Mouse (Mus musculus) spleen, adult 2 months (tissue): ENCODE results near the gene Spaca7. TPM values are rescaled to one million over a fixed set of nuclear protein-coding genes. Genes with fewer than 3 reads are reported as not detected.
"Not testable (repeated sequence)": the region's sequence is repeated elsewhere in the genome, so short reads cannot be mapped to it uniquely, and the experiment has no call there.

Experiments
- DNase-seq, 2 experiments: peaks; one replicate each; pipeline versions ENCODE4 v3.0.0 to v3.0.0-alpha.2; 2012 to 2021; ENCODE audit warnings: low spot score in 2 of 2, low read depth in 1 of 2
- H3K27ac ChIP-seq: fragments of 200-500 bp; 2 replicates; pipeline ENCODE4 v1.5.1; 2012; ENCODE audit warnings: low read length, inconsistent platforms; ENCODE audit not compliant: insufficient read depth
- H3K27me3 ChIP-seq: fragments of 200-500 bp; 2 replicates; pipeline ENCODE4 v1.6.1; 2012; ENCODE audit warnings: mild to moderate bottlenecking, moderate library complexity, low read length, inconsistent platforms; ENCODE audit not compliant: control insufficient read depth, insufficient read depth
- H3K36me3 ChIP-seq: fragments of 200-500 bp; 2 replicates; pipeline ENCODE4 v1.6.1; 2012; ENCODE audit warnings: mild to moderate bottlenecking, low read length, inconsistent platforms; ENCODE audit not compliant: control insufficient read depth, insufficient read depth
- H3K4me1 ChIP-seq: fragments of 200-500 bp; 2 replicates; pipeline ENCODE4 v1.6.1; 2011; ENCODE audit warnings: inconsistent platforms; ENCODE audit not compliant: control insufficient read depth, insufficient read depth, insufficient read length
- H3K4me3 ChIP-seq: fragments of 200-500 bp; 2 replicates; pipeline ENCODE4 v1.5.1; 2011; ENCODE audit warnings: mild to moderate bottlenecking, inconsistent platforms; ENCODE audit not compliant: insufficient read depth, insufficient read length; ENCODE audit errors: extremely low read depth
- CTCF ChIP-seq: fragments of 200-500 bp; IDR thresholded peaks from 2 replicates; pipeline ENCODE4 v1.5.1; 2011; ENCODE audit warnings: mild to moderate bottlenecking, inconsistent platforms; ENCODE audit not compliant: insufficient read depth, insufficient read length, insufficient replicate concordance; ENCODE audit errors: extremely low read depth
- POLR2A ChIP-seq: fragments of 200-500 bp; IDR thresholded peaks from 2 replicates; pipeline ENCODE4 v1.6.1; 2011; ENCODE audit warnings: low read depth, low read length, inconsistent platforms
- WGBS: fragments of 180-500 bp; shearing (Covaris S2); methylation state at CpG from one replicate; pipeline ENCODE4 v1.1.7; 2018; 5-methylcytosine and 5-hydroxymethylcytosine counted together
- polyA plus RNA-seq: library from polyadenylated mRNA; depleted of rRNA; stranded (reverse); fragments of >200 nt; gene quantifications from 2 replicates; pipeline ENCODE4 v1.2.3, GENCODE M21; 2012

Spaca7 gene
- polyA plus RNA-seq, 1 experiment: not detected

- DNase-seq: no peak
- no peak overlapping the region for H3K27ac ChIP-seq
- TF ChIP-seq POLR2A (no peak), CTCF (no peak)
- H3K4me1 ChIP-seq: no peaks in the 10 kb centered on the region
- WGBS: 76% methylated on average over 10 of the region's 10 CpGs
- H3K4me3 ChIP-seq: no peak overlapping the region
- H3K27me3 ChIP-seq: no peaks in the 10 kb centered on the region
- no peaks in the 10 kb centered on the region for H3K36me3 ChIP-seq
Measured at GRCm38 (mm10) chr8:12565488-12565887, 7.3 kb upstream of the Spaca7 start.

DNA sequence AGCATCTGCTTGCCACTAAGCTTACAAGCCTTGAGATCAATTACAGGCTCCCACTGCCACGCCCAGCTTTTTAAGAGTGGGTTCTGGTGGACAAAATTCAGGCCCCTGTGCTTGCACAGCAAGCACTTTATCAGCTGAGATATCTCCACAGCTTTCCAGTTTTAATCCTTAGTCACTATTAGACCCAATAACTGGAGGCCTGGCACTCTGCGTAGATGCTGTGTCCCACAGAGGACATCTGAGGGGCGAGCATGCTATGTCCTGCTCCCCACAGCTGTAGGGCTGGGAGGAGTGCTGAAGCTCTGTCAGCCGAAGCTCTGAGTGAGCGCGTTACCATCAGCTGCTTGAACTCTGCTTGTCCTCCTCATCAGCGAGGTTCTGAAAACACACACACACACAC, 6.3 kb upstream of the Spaca7 start:
- TF ChIP-seq CTCF (no peak), POLR2A (no peak)
- H3K27ac ChIP-seq: no peak overlapping the region
- WGBS: 71% methylated on average over 7 of the region's 7 CpGs

DNA sequence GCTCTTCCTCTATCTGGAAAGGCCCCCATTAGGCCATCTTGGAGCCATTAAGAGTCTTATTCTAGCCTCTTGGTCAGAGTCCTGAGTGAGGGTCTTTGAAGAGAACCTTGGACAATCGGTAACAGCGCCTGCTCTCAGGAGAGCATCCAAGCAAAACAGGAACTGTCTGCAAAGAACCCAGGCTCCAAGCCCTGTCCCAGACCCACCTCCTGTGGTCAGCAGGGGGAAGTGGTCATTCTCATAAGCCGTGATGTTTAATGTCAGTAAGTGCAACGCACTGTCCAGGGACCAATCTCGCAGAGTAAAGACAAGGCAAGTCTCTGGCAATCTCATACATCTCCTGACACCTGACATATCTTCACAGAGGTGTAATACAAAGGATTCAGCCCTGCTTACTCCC, 3.2 kb downstream of the Spaca7 start:
- no peaks in the 10 kb centered on the region for H3K4me1 ChIP-seq
- DNase-seq: no peak
- no peaks in the 10 kb centered on the region for H3K36me3 ChIP-seq
- TF ChIP-seq CTCF: no peak
- TF ChIP-seq POLR2A: no peak
- no peak overlapping the region for H3K4me3 ChIP-seq
- WGBS: 47% methylated on average over 5 of the region's 5 CpGs
- no peaks in the 10 kb centered on the region for H3K27me3 ChIP-seq
- H3K27ac ChIP-seq: no peak overlapping the region

More for the DNA sequence above, 6.3 kb upstream of the Spaca7 start:
- H3K4me1 ChIP-seq: no peaks in the 10 kb centered on the region
- no peaks in the 10 kb centered on the region for H3K36me3 ChIP-seq
- no peak for DNase-seq
- no peak overlapping the region for H3K4me3 ChIP-seq
- H3K27me3 ChIP-seq: no peaks in the 10 kb centered on the region

GRCm38 (mm10) chr8:12576739-12577138, 3.9 kb downstream of the Spaca7 start:
- no peak overlapping the region for H3K27ac ChIP-seq
- TF ChIP-seq POLR2A: no peak
- TF ChIP-seq CTCF: no peak
- H3K4me3 ChIP-seq: no peak overlapping the region
- no peaks in the 10 kb centered on the region for H3K36me3 ChIP-seq
- no peaks in the 10 kb centered on the region for H3K27me3 ChIP-seq
- no peaks in the 10 kb centered on the region for H3K4me1 ChIP-seq
- no peak for DNase-seq
- 85% methylated on average over 6 of the region's 6 CpGs for WGBS

DNA sequence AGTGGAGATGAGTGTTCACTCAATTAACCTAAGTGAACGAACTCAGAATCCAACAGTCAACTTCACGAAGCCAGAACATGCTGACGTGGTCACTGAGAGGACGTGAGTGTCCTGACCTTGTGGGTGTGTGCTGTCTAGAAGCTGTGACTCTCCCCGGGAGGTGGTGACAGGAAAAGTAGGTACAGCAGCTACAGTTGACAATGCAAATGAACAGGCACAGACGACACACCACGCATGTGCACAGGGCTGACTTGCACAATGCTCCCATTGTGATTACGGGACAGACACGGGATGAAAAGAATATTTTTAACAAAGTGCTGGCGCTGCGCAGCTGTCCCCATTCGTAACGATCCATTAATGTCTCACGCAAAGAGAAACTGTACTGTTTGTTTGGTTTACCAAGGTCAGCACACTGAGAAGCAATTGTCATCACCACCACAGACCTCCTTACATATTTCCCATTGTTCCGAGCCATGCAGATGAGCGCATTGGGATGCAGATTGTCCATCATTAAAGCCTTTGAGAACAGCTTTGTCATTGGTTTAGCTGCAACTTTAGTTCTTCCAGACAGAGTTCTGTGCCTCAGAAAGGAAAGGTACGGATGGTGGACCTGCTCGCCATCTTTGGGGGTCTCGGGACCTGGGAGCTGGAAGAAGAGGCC, 6.6 kb downstream of the Spaca7 start:
- H3K27me3 ChIP-seq, H3K4me3 ChIP-seq, H3K27ac ChIP-seq, DNase-seq, H3K36me3 ChIP-seq, H3K4me1 ChIP-seq: not testable (repeated sequence)
- 88% methylated on average over 19 of the region's 19 CpGs for WGBS

- no peak for TF ChIP-seq CTCF
- no peak for TF ChIP-seq POLR2A
- no peaks in the 10 kb centered on the region for H3K27me3 ChIP-seq
- H3K36me3 ChIP-seq: no peaks in the 10 kb centered on the region
- DNase-seq: no peak
- H3K27ac ChIP-seq: no peak overlapping the region
- H3K4me3 ChIP-seq: no peak overlapping the region
- H3K4me1 ChIP-seq: no peaks in the 10 kb centered on the region
- 91% methylated on average over 5 of the region's 5 CpGs for WGBS
Measured at GRCm38 (mm10) chr8:12583785-12584184, 11.0 kb downstream of the Spaca7 start.

- Histone ChIP-seq H3K4me1 (no peaks in the 10 kb centered on the region), H3K4me3 (no peak overlapping the region), H3K27ac (no peak overlapping the region), H3K27me3 (no peaks in the 10 kb centered on the region), H3K36me3 (no peaks in the 10 kb centered on the region)
- 28% methylated on average over 6 of the region's 6 CpGs for WGBS
- TF ChIP-seq CTCF (peak; percentile 81), POLR2A (no peak)
- DNase-seq: peak; percentile 41 to 59
Measured at GRCm38 (mm10) chr8:12607223-12607622, 34.4 kb downstream of the Spaca7 start.
